Mouse (Mus musculus): ENCODE measurements at regions not wholly inside any gene's neighbourhood (a gene's known extent, or its start where the extent isn't known, plus 50 kb on each side); places are given as distances from the start of the nearest gene placed in this dataset.
A peak's percentile ranks its signal among the peaks of the same experiment; 100 is the strongest.
"Not testable (repeated sequence)": the region's sequence is repeated elsewhere in the genome, so short reads cannot be mapped to it uniquely, and the experiment has no call there.

- peak; percentile 50 for DNase-seq (ENCODE audit: low spot score)
Measured at GRCm38 (mm10) chr9:32940919-32941767, 305.1 kb downstream of the Ets1 start.

GRCm38 (mm10) chr9:32941768-32942030 is 305.7 kb downstream of the Ets1 start:
- no peak for DNase-seq (ENCODE audit: low spot score)

GRCm38 (mm10) chr9:32947221-32947620 is 311.2 kb downstream of the Ets1 start:
- DNase-seq (ENCODE audit: low spot score) = no peak

GRCm38 (mm10) chr9:32949036-32949435 is 313.0 kb downstream of the Ets1 start:
- peak; percentile 42 for DNase-seq (ENCODE audit: low spot score)

GRCm38 (mm10) chr9:32958716-32959115 is 322.7 kb downstream of the Ets1 start:
- no peak for DNase-seq (ENCODE audit: low spot score)

GRCm38 (mm10) chr9:32959468-32959867 is 323.4 kb downstream of the Ets1 start:
- not testable (repeated sequence) for DNase-seq (ENCODE audit: low spot score)

- DNase-seq (ENCODE audit: low spot score) = no peak
Measured at GRCm38 (mm10) chr9:32962679-32963205, 326.7 kb downstream of the Ets1 start.

- no peak for DNase-seq (ENCODE audit: low spot score)
Measured at GRCm38 (mm10) chr9:32968446-32968845, 332.4 kb downstream of the Ets1 start.

- no peak for DNase-seq (ENCODE audit: low spot score)
Measured at GRCm38 (mm10) chr9:32971421-32971820, 335.4 kb downstream of the Ets1 start.

- DNase-seq (ENCODE audit: low spot score) = no peak
Measured at GRCm38 (mm10) chr9:32971926-32972325, 335.9 kb downstream of the Ets1 start.

- DNase-seq (ENCODE audit: low spot score) = no peak
Measured at GRCm38 (mm10) chr9:32972431-32973052, 336.5 kb downstream of the Ets1 start.

GRCm38 (mm10) chr9:32977732-32978131 is 341.7 kb downstream of the Ets1 start:
- no peak for DNase-seq (ENCODE audit: low spot score)

- no peak for DNase-seq (ENCODE audit: low spot score)
Measured at GRCm38 (mm10) chr9:32980846-32981245, 344.8 kb downstream of the Ets1 start.

GRCm38 (mm10) chr9:32983182-32983581 is 347.2 kb downstream of the Ets1 start:
- DNase-seq (ENCODE audit: low spot score) = no peak

GRCm38 (mm10) chr9:32986836-32987673 is 351.0 kb downstream of the Ets1 start:
- no peak for DNase-seq (ENCODE audit: low spot score)

GRCm38 (mm10) chr9:32989006-32989405 is 353.0 kb downstream of the Ets1 start:
- no peak for DNase-seq (ENCODE audit: low spot score)

- no peak for DNase-seq (ENCODE audit: low spot score)
Measured at GRCm38 (mm10) chr9:32998323-32998722, 362.3 kb downstream of the Ets1 start.

- DNase-seq (ENCODE audit: low spot score) = no peak
Measured at GRCm38 (mm10) chr9:33000691-33001164, 364.7 kb downstream of the Ets1 start.

- DNase-seq (ENCODE audit: low spot score) = no peak
Measured at GRCm38 (mm10) chr9:33001165-33001949, 365.3 kb downstream of the Ets1 start.

GRCm38 (mm10) chr9:33003880-33004279 is 367.9 kb downstream of the Ets1 start:
- DNase-seq (ENCODE audit: low spot score) = no peak

- no peak for DNase-seq (ENCODE audit: low spot score)
Measured at GRCm38 (mm10) chr9:33004536-33004935, 368.5 kb downstream of the Ets1 start.
